Mouse (Mus musculus) midbrain, embryonic 15.5 days (tissue): Measurements from ENCODE around the gene Grik4. TPM values are rescaled to one million over a fixed set of nuclear protein-coding genes. Genes with fewer than 3 reads are reported as not detected.

ENCODE experiments used
- ATAC-seq: fragments of 200-750 bp; cut with Nextera tagmentation; replicated peaks from 2 replicates; pipeline ENCODE4 v1.8.0; 2017; ENCODE audit warnings: moderate TSS enrichment
- H3K27ac ChIP-seq: fragments of 300-500 bp; sonication (generic); 2 replicates; pipeline ENCODE4 v1.5.1; 2015; ENCODE audit warnings: mild to moderate bottlenecking, inconsistent platforms
- H3K27me3 ChIP-seq: fragments of 300-500 bp; sonication (generic); replicated peaks from 2 replicates; pipeline ENCODE4 v1.6.1; 2015; ENCODE audit warnings: inconsistent platforms
- H3K36me3 ChIP-seq: fragments of 300-500 bp; sonication (generic); replicated peaks from 2 replicates; pipeline ENCODE4 v1.6.1; 2015; ENCODE audit warnings: inconsistent platforms
- H3K4me1 ChIP-seq: fragments of 300-500 bp; sonication (generic); 2 replicates; pipeline ENCODE4 v1.6.1; 2015; ENCODE audit warnings: inconsistent platforms
- H3K4me2 ChIP-seq: fragments of 300-500 bp; sonication (generic); 2 replicates; pipeline ENCODE4 v1.6.1; 2015; ENCODE audit warnings: inconsistent platforms, mild to moderate bottlenecking, moderate library complexity
- H3K4me3 ChIP-seq: fragments of 300-500 bp; sonication (generic); 2 replicates; pipeline ENCODE4 v1.5.1; 2015; ENCODE audit warnings: mild to moderate bottlenecking, inconsistent platforms
- H3K9ac ChIP-seq: fragments of 300-500 bp; sonication (generic); 2 replicates; pipeline ENCODE4 v1.6.1; 2015; ENCODE audit warnings: mild to moderate bottlenecking, inconsistent platforms
- H3K9me3 ChIP-seq: fragments of 300-500 bp; sonication (generic); 2 replicates; pipeline ENCODE4 v1.6.1; 2016; ENCODE audit warnings: inconsistent platforms
- WGBS: fragments of 180-500 bp; shearing (Covaris S2); methylation state at CpG from one replicate; pipeline ENCODE4 v1.1.7; 2015; ENCODE audit warnings: mixed read lengths; 5-methylcytosine and 5-hydroxymethylcytosine counted together
- polyA plus RNA-seq: library from polyadenylated mRNA; unstranded; fragments of >200 nt; fragmentation: Nextera tagmentation; extraction: Ambion mirVana; gene quantifications from 2 replicates; pipeline ENCODE4 v1.2.1, GENCODE M21; 2015

Grik4 gene
- polyA plus RNA-seq, 1 experiment from 2014 or later, result 11.2 TPM

DNA sequence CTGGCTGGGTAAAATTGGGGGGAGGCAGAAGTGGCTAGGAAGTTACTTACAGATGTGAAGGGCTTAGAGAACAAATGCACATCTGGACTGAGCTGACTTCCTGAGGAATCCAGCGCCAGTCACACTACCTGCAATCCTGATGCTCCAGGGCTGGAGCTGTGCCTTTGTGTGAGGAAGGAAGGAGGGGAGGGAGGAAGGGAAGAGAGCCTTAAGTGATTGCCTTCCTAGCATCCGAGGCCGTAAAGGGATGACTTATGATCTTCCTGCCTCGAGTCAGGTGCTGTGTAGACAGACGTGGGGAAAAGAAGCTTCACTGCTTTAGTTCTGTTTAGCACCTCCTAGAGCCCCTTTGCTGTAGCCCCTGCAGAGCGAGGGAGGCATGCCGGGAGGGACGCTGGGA is 189.6 kb downstream of the Grik4 start:
- no peak overlapping the region for H3K4me2 ChIP-seq
- no peak overlapping the region for H3K9ac ChIP-seq
- no peaks in the 10 kb centered on the region for H3K27me3 ChIP-seq
- no peaks in the 10 kb centered on the region for H3K9me3 ChIP-seq
- no peak overlapping the region for H3K4me3 ChIP-seq
- peaks cover 9% of the 10 kb centered on the region; the same call in 1 of the 2 replicates for H3K4me1 ChIP-seq
- WGBS, result 48% methylated on average over 8 of the region's 8 CpGs
- H3K27ac ChIP-seq, result no peak overlapping the region
- H3K36me3 ChIP-seq, result no peaks in the 10 kb centered on the region
- ATAC-seq, result no peak

DNA sequence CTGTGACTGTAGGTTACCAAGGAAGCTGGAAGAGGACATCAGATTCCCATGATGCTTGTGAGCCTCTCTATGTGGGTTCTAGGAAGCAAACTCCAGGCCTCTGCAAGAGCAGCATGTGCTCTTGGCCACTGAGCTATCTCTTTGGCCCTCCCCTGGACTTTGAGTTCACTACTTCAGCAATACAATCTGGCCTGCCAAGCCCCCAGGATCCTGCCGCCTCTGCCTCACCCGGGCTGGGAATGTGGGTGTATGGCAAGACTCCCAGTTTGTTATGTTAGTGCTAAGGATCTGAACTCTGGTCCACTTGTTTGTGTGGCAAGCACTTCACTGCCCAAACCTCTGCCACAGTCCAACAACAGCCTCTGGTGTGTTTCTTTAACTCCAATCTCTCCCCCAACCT is 193.1 kb downstream of the Grik4 start:
- Histone ChIP-seq H3K4me1 (peaks cover 5% of the 10 kb centered on the region; the same call in 1 of the 2 replicates), H3K27ac (no peak overlapping the region), H3K9ac (no peak overlapping the region), H3K4me3 (no peak overlapping the region), H3K9me3 (no peaks in the 10 kb centered on the region), H3K4me2 (no peak overlapping the region), H3K36me3 (no peaks in the 10 kb centered on the region), H3K27me3 (no peaks in the 10 kb centered on the region)
- ATAC-seq, result no peak
- 84% methylated on average over 2 of the region's 2 CpGs for WGBS

DNA sequence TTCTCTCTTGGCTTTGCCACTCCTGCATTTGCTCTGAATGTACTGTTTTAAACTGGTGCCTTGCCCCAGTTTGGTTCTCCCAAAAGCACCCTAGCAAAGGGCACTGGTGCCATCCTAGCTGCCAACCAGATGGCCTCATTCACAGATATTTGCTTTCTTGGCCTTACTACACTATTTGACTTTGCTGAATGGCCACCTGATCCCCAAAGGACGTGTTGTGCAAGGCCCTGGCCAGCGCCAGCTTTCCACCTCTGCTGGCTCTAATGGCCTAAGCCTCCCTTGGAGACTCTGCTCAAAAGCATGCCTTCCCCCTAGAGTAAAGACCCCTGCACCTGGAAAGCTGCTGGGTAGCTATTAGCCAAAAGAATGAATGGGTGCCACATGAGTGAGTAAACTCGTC is 194.1 kb downstream of the Grik4 start:
- no peaks in the 10 kb centered on the region for H3K36me3 ChIP-seq
- 58% methylated on average over 3 of the region's 3 CpGs for WGBS
- no peaks in the 10 kb centered on the region for H3K9me3 ChIP-seq
- H3K4me2 ChIP-seq, result no peak overlapping the region
- H3K9ac ChIP-seq, result no peak overlapping the region
- ATAC-seq, result no peak
- H3K27ac ChIP-seq, result no peak overlapping the region
- H3K27me3 ChIP-seq, result no peaks in the 10 kb centered on the region
- H3K4me3 ChIP-seq, result no peak overlapping the region
- H3K4me1 ChIP-seq, result no peaks in the 10 kb centered on the region

DNA sequence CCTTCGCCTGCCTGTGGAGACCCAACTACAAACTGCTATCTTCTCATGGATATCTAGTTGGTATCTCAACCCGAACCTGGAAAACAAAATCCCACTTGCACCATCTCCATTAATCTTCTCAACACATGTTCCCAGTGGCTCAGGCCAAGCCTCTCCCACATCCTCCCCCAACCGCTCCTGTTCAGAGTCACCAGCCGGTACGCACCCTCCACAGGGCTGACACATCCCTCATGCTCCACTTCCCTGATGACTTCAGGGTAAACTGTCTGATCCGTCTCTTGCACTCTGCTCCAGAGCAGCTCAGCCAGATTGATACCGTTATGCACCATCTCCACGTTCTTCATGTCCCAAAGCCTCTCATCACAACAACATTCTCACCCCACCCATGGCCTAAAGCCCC is 198.3 kb downstream of the Grik4 start:
- H3K9me3 ChIP-seq, result no peaks in the 10 kb centered on the region
- H3K4me1 ChIP-seq, result no peaks in the 10 kb centered on the region
- no peak for ATAC-seq
- WGBS, result 88% methylated on average over 8 of the region's 8 CpGs
- H3K27ac ChIP-seq, result no peak overlapping the region
- no peaks in the 10 kb centered on the region for H3K27me3 ChIP-seq
- no peaks in the 10 kb centered on the region for H3K36me3 ChIP-seq
- H3K4me2 ChIP-seq, result no peak overlapping the region
- H3K9ac ChIP-seq, result no peak overlapping the region
- H3K4me3 ChIP-seq, result no peak overlapping the region

DNA sequence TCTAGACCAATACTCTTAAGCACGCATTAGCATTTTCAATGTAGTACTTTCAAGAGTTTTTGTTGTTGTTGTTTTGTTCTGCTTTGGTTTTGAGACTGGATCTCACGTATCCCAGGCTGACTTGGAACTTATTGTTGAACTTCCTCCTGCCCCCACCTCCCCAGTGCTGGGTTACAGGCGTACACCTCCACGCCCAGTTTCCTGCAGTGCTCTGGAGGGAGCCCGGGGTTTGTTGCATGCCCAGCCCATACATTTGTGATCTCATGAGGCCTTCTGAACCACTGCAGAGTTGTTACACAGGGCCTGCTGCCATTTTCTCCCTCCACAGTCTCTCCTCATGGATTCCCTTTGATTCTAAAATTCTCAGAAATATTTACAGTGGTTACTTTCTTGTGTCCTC is 201.9 kb downstream of the Grik4 start:
- no peaks in the 10 kb centered on the region for H3K27me3 ChIP-seq
- H3K9ac ChIP-seq, result no peak overlapping the region
- H3K36me3 ChIP-seq, result no peaks in the 10 kb centered on the region
- H3K9me3 ChIP-seq, result no peaks in the 10 kb centered on the region
- H3K27ac ChIP-seq, result no peak overlapping the region
- no peak for ATAC-seq
- no peak overlapping the region for H3K4me3 ChIP-seq
- H3K4me2 ChIP-seq, result no peak overlapping the region
- H3K4me1 ChIP-seq, result no peaks in the 10 kb centered on the region
- WGBS, result 67% methylated on average over 5 of the region's 5 CpGs

DNA sequence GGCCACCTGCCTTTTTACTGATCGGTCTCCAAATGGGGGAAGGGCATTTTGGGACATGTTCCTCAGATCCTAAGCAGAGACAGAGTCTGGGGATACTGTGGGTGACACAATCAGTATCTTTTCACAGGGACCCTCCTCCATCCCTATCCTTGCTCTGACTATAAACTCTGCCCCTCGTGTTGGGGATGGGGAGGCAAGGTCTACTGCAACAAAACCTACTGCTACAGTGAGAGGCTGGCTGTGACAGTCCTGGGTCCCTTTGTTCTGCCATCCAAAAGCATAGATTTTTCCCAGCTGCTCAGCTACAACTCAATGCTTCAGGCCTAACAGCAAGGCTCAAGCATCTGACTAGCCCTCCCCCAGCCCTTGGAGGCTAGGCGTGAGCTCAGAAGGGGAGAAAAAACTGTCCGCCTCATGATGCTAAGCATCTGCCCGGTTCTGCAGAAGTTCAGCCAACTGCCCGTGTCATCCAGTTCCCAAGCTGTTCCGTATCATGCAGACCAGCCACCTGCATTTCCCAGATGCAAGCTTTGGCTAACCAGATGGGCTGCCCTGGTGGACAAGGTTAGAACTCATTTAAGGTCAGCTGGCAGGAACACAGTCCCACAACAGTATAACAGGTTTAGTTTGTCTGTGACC is 207.5 kb downstream of the Grik4 start:
- Histone ChIP-seq H3K27me3 (no peaks in the 10 kb centered on the region), H3K4me3 (no peak overlapping the region), H3K9ac (no peak overlapping the region), H3K27ac (no peak overlapping the region), H3K9me3 (no peaks in the 10 kb centered on the region), H3K4me1 (peaks cover 14% of the 10 kb centered on the region), H3K4me2 (no peak overlapping the region), H3K36me3 (no peaks in the 10 kb centered on the region)
- WGBS, result 60% methylated on average over 7 of the region's 7 CpGs
- no peak; the same call in 1 of the 2 replicates for ATAC-seq

DNA sequence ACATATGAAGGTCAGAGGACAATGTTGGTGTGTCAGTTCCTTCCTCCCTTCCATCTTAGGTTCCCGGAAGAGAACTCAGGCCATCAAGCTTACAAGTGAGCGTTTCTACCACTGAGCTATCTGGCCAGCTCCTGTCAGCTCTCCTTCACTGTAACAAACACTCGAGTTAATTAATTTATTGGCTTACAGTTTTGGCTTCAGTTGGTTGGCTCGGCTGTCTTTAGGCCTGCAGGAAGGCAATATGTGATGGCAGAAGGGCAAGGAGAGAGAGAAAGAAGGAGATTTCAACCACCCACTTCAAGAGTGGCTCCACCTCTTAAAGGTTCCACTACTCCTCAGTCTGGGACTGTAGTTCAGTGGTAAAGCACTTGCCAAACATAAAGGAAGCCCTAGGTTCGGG is 209.2 kb downstream of the Grik4 start:
- H3K9me3 ChIP-seq, result no peaks in the 10 kb centered on the region
- peaks cover 17% of the 10 kb centered on the region for H3K4me1 ChIP-seq
- H3K9ac ChIP-seq, result no peak overlapping the region
- 78% methylated on average over 5 of the region's 5 CpGs for WGBS
- H3K4me3 ChIP-seq, result no peak overlapping the region
- H3K27me3 ChIP-seq, result no peaks in the 10 kb centered on the region
- H3K27ac ChIP-seq, result no peak overlapping the region
- H3K4me2 ChIP-seq, result no peak overlapping the region
- H3K36me3 ChIP-seq, result no peaks in the 10 kb centered on the region
- no peak for ATAC-seq

DNA sequence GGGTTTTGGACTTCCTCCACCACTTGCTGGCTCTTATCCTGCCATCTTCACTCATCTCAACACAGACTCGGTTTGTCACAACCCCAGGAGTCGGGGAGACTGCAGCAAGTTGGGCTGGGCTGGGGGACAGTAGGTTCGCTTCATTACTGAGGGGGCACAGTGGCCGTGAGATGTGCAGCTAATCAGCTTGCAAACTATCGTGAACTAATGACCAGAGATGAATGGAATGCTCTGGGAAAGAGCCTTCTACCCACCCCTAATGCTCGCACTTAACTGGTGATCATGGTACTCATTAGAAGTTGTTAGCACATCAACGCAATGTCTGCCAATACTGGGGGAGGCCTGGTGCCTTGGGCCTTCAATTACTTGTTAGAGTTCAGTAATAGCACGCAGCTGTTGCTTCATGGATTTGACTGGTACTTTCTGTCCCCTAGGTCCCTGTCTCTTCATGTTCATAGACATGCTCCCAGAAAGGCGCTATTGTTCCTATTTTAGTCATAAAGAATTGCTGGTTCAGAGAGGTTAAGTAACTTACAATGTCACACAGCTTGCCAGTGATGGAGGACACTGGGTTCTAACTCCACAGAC is 211.5 kb downstream of the Grik4 start:
- Histone ChIP-seq H3K4me1 (peaks cover 17% of the 10 kb centered on the region), H3K36me3 (no peaks in the 10 kb centered on the region), H3K27me3 (no peaks in the 10 kb centered on the region), H3K9ac (no peak overlapping the region), H3K27ac (no peak overlapping the region), H3K4me3 (no peak overlapping the region), H3K4me2 (no peak overlapping the region), H3K9me3 (no peaks in the 10 kb centered on the region)
- WGBS, result 82% methylated on average over 9 of the region's 9 CpGs
- no peak for ATAC-seq

DNA sequence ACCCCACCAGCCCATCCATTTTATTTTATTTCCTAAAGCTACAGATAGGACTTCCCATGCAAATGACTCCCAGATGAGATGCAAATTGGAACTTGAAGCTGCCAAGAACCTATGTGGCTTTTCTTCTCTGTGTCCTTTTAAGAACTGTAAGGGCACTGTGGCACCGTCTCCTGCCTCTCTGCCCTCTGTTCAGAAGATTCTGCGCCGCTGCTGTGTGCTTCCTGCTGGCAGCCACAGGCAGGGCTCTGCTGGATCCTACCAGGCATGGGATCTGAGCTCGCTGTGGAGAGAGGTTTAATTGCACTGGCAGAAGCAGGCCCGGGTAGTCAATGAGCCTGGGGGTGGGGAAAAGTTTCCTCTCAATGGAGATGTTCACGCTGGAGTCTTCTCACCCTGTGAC is 215.8 kb downstream of the Grik4 start:
- Histone ChIP-seq H3K36me3 (no peaks in the 10 kb centered on the region), H3K27ac (no peak overlapping the region), H3K4me2 (no peak overlapping the region), H3K9me3 (no peaks in the 10 kb centered on the region), H3K4me3 (no peak overlapping the region), H3K4me1 (peaks cover 19% of the 10 kb centered on the region), H3K9ac (no peak overlapping the region), H3K27me3 (no peaks in the 10 kb centered on the region)
- ATAC-seq, result no peak
- 36% methylated on average over 6 of the region's 6 CpGs for WGBS

DNA sequence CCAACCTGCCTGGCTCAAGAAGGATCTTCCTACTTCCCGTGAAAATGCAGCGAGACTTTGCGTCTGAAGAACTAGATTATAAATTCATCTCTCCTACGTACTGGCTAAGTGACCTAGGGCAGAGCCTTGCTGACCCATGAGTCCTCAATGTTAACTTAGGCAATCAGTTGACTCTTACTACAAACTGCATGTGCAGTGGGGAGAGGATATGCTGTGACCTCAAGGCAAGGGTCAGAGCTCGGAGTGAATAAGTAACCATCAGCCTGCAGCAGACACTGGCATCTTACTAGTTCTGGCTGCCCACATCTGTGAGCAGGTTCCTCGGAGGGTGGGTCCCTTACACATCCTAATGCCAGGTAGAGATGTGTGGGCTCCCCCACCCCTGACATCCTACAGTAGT is 216.6 kb downstream of the Grik4 start:
- Histone ChIP-seq H3K4me2 (no peak overlapping the region), H3K27me3 (no peaks in the 10 kb centered on the region), H3K9me3 (no peaks in the 10 kb centered on the region), H3K27ac (no peak overlapping the region), H3K4me3 (no peak overlapping the region), H3K9ac (no peak overlapping the region), H3K36me3 (no peaks in the 10 kb centered on the region), H3K4me1 (peaks cover 19% of the 10 kb centered on the region)
- no peak for ATAC-seq
- WGBS, result 90% methylated on average over 6 of the region's 6 CpGs

DNA sequence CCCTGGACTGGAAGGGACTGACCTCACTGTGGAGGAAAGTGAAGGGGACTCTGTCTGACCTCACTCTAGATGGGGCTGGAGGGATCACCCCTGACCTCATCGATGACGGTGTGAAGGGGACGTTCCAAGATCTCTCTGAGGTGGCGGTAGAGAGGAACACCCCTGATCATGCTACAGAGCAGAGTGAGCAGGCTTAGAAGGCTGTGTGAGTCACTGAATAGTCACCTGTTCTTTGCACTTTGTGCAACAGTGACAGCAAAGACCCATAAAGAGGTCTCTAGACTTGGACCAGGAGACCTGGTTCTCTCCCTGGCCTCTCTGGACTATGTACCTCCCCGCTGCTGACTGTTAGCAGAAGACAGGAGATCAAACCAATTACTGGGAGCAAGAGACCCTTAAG is 217.1 kb downstream of the Grik4 start:
- Histone ChIP-seq H3K27me3 (no peaks in the 10 kb centered on the region), H3K9ac (no peak overlapping the region), H3K4me1 (peaks cover 16% of the 10 kb centered on the region), H3K9me3 (no peaks in the 10 kb centered on the region), H3K27ac (no peak overlapping the region), H3K36me3 (no peaks in the 10 kb centered on the region), H3K4me2 (no peak overlapping the region), H3K4me3 (no peak overlapping the region)
- WGBS, result 87% methylated on average over 5 of the region's 5 CpGs
- ATAC-seq, result no peak

DNA sequence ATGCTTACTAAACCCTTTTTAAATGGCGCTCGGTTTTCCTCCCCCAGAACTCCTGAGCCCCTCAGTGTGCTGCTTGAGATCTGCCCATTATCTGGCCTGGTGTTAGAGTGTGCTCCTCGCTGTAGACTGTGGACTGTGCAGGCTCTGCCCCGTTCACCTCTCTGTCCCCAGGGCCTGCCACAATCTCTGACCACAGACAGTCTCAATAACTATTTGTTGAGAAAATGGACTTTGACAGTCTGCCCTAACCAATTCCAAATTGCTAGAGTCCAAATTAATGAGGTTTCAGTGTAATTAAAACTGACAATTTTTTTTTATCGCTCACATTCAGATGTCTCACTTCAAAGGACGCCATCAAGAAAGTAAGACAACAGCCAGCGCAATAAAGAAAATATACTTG is 220.2 kb downstream of the Grik4 start:
- Histone ChIP-seq H3K4me3 (no peak overlapping the region), H3K4me1 (peaks cover 8% of the 10 kb centered on the region), H3K36me3 (no peaks in the 10 kb centered on the region), H3K27me3 (no peaks in the 10 kb centered on the region), H3K27ac (0 out of 2 replicates have a peak overlapping the region, but pooled peaks have one; percentile 42), H3K4me2 (no peak overlapping the region), H3K9ac (no peak overlapping the region), H3K9me3 (no peaks in the 10 kb centered on the region)
- ATAC-seq, result no peak
- 48% methylated on average over 7 of the region's 7 CpGs for WGBS

DNA sequence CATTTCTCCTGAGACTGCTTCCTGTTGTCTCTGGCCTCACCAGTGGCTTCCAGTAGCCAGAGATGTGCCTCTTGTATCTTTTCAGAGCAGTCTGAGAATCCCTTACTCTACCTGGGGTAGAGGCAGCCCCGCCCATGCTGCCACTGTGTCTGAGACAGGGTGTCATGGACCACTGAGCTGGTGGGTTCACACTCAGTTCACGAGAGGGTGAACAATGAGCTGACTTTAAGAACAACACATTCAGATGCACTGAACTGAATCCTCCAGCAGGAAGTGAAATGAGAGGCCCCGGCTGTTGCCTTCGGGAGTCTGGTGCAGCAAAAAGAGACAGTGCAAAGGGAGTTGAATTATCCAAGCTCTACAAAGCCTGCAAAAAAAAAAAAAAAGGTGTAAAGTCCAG is 221.8 kb downstream of the Grik4 start:
- ATAC-seq, result no peak
- Histone ChIP-seq H3K4me1 (peaks cover 8% of the 10 kb centered on the region), H3K27ac (no peak overlapping the region), H3K36me3 (no peaks in the 10 kb centered on the region), H3K4me2 (no peak overlapping the region), H3K27me3 (no peaks in the 10 kb centered on the region), H3K4me3 (no peak overlapping the region), H3K9me3 (no peaks in the 10 kb centered on the region), H3K9ac (no peak overlapping the region)
- 19% methylated on average over 4 of the region's 4 CpGs for WGBS
